Mouse (Mus musculus): ENCODE data around the gene Gm20708.
A peak's percentile ranks its signal among the peaks of the same experiment; 100 is the strongest.

- TF ChIP-seq EP300 (IDR thresholded peaks at IDR 0.05; ENCODE audit: insufficient read depth, low read depth, low read length) (no peak), CTCF (IDR thresholded peaks at IDR 0.05; ENCODE audit: low read depth, low read length) (no peak), POLR2A (IDR thresholded peaks at IDR 0.05; ENCODE audit: insufficient read depth, low read length) (peak; percentile 19)
Measured at GRCm38 (mm10) chr11:117825333-117826101, 16.0 kb downstream of the Gm20708 start, which contains the start of the genes Afmid and Tk1.

Measured in ES-Bruce4 (cell line).